Mouse (Mus musculus) intestine, postnatal 0 days (tissue): ENCODE results near the gene Timm8a2. TPM values are rescaled to one million over a fixed set of nuclear protein-coding genes. Genes with fewer than 3 reads are reported as not detected.

Experiments
- ATAC-seq: fragments of 200-750 bp; cut with Nextera tagmentation; 2 replicates; pipeline ENCODE4 v1.8.0; 2017; ENCODE audit warnings: mild to moderate bottlenecking, moderate TSS enrichment, moderate library complexity
- H3K27ac ChIP-seq: fragments of 300-500 bp; sonication (generic); 2 replicates; pipeline ENCODE4 v1.5.1; 2014; ENCODE audit warnings: mild to moderate bottlenecking, low read depth, low read length, moderate library complexity
- H3K27me3 ChIP-seq: fragments of 300-500 bp; sonication (generic); replicated peaks from 2 replicates; pipeline ENCODE4 v1.6.1; 2014; ENCODE audit warnings: low read length, mixed read lengths; ENCODE audit not compliant: control insufficient read depth, insufficient read depth
- H3K36me3 ChIP-seq: fragments of 300-500 bp; sonication (generic); 2 replicates; pipeline ENCODE4 v1.6.1; 2014; ENCODE audit warnings: mild to moderate bottlenecking, moderate library complexity; ENCODE audit not compliant: control insufficient read depth, insufficient read depth
- H3K4me1 ChIP-seq: fragments of 300-500 bp; sonication (generic); replicated peaks from 2 replicates; pipeline ENCODE4 v1.6.1; 2014; ENCODE audit warnings: antibody characterized with exemption, low read length, mixed read lengths; ENCODE audit not compliant: control insufficient read depth, insufficient read depth
- H3K4me2 ChIP-seq: fragments of 300-500 bp; sonication (generic); replicated peaks from 2 replicates; pipeline ENCODE4 v1.6.1; 2014; ENCODE audit warnings: low read depth, mild to moderate bottlenecking, moderate library complexity
- H3K4me3 ChIP-seq: fragments of 300-500 bp; sonication (generic); 2 replicates; pipeline ENCODE4 v1.5.1; 2014; ENCODE audit warnings: low read depth, low read length
- H3K9ac ChIP-seq: fragments of 300-500 bp; sonication (generic); 2 replicates; pipeline ENCODE4 v1.6.1; 2014; ENCODE audit warnings: mild to moderate bottlenecking, low read depth, low read length
- H3K9me3 ChIP-seq: fragments of 300-500 bp; sonication (generic); 2 replicates; pipeline ENCODE4 v1.6.1; 2016; ENCODE audit warnings: mixed run types; ENCODE audit not compliant: control insufficient read depth
- CTCF ChIP-seq: sonication (generic); IDR thresholded peaks from 2 replicates; pipeline ENCODE4 v1.5.1; 2016; ENCODE audit warnings: low read depth, mild to moderate bottlenecking, control low read depth, antibody characterized with exemption, moderate library complexity
- WGBS: fragments of 180-500 bp; shearing (Covaris S2); extraction: QIAGEN DNeasy Blood & Tissue Kit; methylation state at CpG from one replicate; pipeline ENCODE4 v1.1.7; 2014; 5-methylcytosine and 5-hydroxymethylcytosine counted together
- polyA plus RNA-seq: library from polyadenylated mRNA; unstranded; fragments of >200 nt; fragmentation: Nextera tagmentation; extraction: Ambion mirVana; gene quantifications from 2 replicates; pipeline ENCODE4 v1.2.1, GENCODE M21; 2015

Timm8a2 gene
- polyA plus RNA-seq, 1 experiment from 2014 or later: not detected

- Histone ChIP-seq H3K36me3 (peaks cover 13% of the 10 kb centered on the region), H3K9ac (no peak overlapping the region), H3K27me3 (no peaks in the 10 kb centered on the region), H3K4me3 (no peak overlapping the region), H3K9me3 (no peaks in the 10 kb centered on the region), H3K27ac (no peak overlapping the region), H3K4me2 (no peak overlapping the region), H3K4me1 (no peaks in the 10 kb centered on the region)
- WGBS: 57% methylated on average over 4 of the region's 4 CpGs
- peak; percentile 57 for ATAC-seq
- no peak for TF ChIP-seq CTCF
Observed at GRCm38 (mm10) chr14:122008261-122008660, 26.2 kb upstream of the Timm8a2 start.

- Histone ChIP-seq H3K36me3 (peaks cover 13% of the 10 kb centered on the region), H3K4me3 (no peak overlapping the region), H3K4me2 (no peak overlapping the region), H3K27ac (no peak overlapping the region), H3K9ac (no peak overlapping the region), H3K4me1 (no peaks in the 10 kb centered on the region), H3K27me3 (no peaks in the 10 kb centered on the region), H3K9me3 (no peaks in the 10 kb centered on the region)
- 84% methylated on average over 13 of the region's 13 CpGs for WGBS
- no peak for ATAC-seq
- TF ChIP-seq CTCF: no peak
Observed at GRCm38 (mm10) chr14:122009502-122009901, 25.0 kb upstream of the Timm8a2 start.

GRCm38 (mm10) chr14:122010301-122010700 is 24.2 kb upstream of the Timm8a2 start:
- Histone ChIP-seq H3K9ac (no peak overlapping the region), H3K4me1 (no peaks in the 10 kb centered on the region), H3K4me3 (no peak overlapping the region), H3K4me2 (no peak overlapping the region), H3K9me3 (no peaks in the 10 kb centered on the region), H3K27me3 (no peaks in the 10 kb centered on the region), H3K36me3 (peaks cover 13% of the 10 kb centered on the region), H3K27ac (no peak overlapping the region)
- ATAC-seq: no peak
- TF ChIP-seq CTCF: no peak
- 73% methylated on average over 7 of the region's 7 CpGs for WGBS

GRCm38 (mm10) chr14:122011768-122012167 is 22.7 kb upstream of the Timm8a2 start:
- no peak for TF ChIP-seq CTCF
- no peak overlapping the region for H3K4me2 ChIP-seq
- no peaks in the 10 kb centered on the region for H3K4me1 ChIP-seq
- no peak for ATAC-seq
- H3K36me3 ChIP-seq: peaks cover 18% of the 10 kb centered on the region
- H3K27ac ChIP-seq: no peak overlapping the region
- no peaks in the 10 kb centered on the region for H3K27me3 ChIP-seq
- H3K9me3 ChIP-seq: no peaks in the 10 kb centered on the region
- 92% methylated on average over 8 of the region's 8 CpGs for WGBS
- H3K4me3 ChIP-seq: no peak overlapping the region
- no peak overlapping the region for H3K9ac ChIP-seq

- no peak overlapping the region for H3K4me2 ChIP-seq
- WGBS: 58% methylated on average over 5 of the region's 5 CpGs
- H3K9me3 ChIP-seq: no peaks in the 10 kb centered on the region
- H3K4me3 ChIP-seq: no peak overlapping the region
- H3K36me3 ChIP-seq: peaks cover 18% of the 10 kb centered on the region
- no peak for ATAC-seq
- H3K4me1 ChIP-seq: no peaks in the 10 kb centered on the region
- TF ChIP-seq CTCF: no peak
- H3K27me3 ChIP-seq: no peaks in the 10 kb centered on the region
- H3K9ac ChIP-seq: no peak overlapping the region
- H3K27ac ChIP-seq: no peak overlapping the region
Observed at GRCm38 (mm10) chr14:122012193-122012592, 22.3 kb upstream of the Timm8a2 start.

GRCm38 (mm10) chr14:122012814-122013213 is 21.7 kb upstream of the Timm8a2 start:
- no peak for ATAC-seq
- WGBS: 67% methylated on average over 13 of the region's 13 CpGs
- no peak for TF ChIP-seq CTCF
- H3K27me3 ChIP-seq: no peaks in the 10 kb centered on the region
- no peaks in the 10 kb centered on the region for H3K9me3 ChIP-seq
- no peak overlapping the region for H3K9ac ChIP-seq
- H3K4me2 ChIP-seq: no peak overlapping the region
- no peak overlapping the region for H3K4me3 ChIP-seq
- H3K4me1 ChIP-seq: no peaks in the 10 kb centered on the region
- H3K36me3 ChIP-seq: peaks cover 18% of the 10 kb centered on the region
- H3K27ac ChIP-seq: no peak overlapping the region

- H3K36me3 ChIP-seq: peaks cover 18% of the 10 kb centered on the region
- no peak for ATAC-seq
- H3K4me2 ChIP-seq: no peak overlapping the region
- H3K4me3 ChIP-seq: no peak overlapping the region
- H3K9ac ChIP-seq: no peak overlapping the region
- no peaks in the 10 kb centered on the region for H3K27me3 ChIP-seq
- no peak for TF ChIP-seq CTCF
- H3K4me1 ChIP-seq: no peaks in the 10 kb centered on the region
- WGBS: 82% methylated on average over 14 of the region's 14 CpGs
- H3K27ac ChIP-seq: no peak overlapping the region
- no peaks in the 10 kb centered on the region for H3K9me3 ChIP-seq
Observed at GRCm38 (mm10) chr14:122013417-122013951, 21.0 kb upstream of the Timm8a2 start.
